Mouse (Mus musculus): Measurements from ENCODE around the gene Trpm8. TPM values are rescaled to one million over a fixed set of nuclear protein-coding genes. Genes with fewer than 3 reads are reported as not detected.

Trpm8 gene
- total RNA-seq, 2 experiments from 2014 or later = 0.61 to 0.68 TPM

DNA sequence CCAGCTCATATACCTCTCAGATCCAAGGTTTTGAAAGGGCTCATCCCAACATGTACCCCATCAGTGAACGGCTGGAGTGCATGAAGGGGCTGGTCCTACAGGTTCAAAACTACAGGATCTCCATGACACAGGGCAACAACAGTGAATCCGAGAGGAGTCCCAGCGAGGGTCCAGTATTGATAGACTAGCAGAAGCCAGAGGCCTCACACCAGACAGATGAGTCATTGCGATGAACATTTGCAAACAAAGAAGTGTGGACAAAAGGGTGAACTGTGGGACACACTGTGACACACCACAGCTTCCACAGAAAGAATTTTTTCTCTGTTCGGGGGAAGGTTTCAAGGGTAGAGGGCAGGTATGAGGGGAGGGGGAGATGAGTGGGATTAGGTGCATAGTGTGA is 115.9 kb downstream of the Trpm8 start:
- intact Hi-C loops (cut with DNase I) = no loop called here
- no peak for DNase-seq (ENCODE audit: low spot score in 2 of 2)

DNA sequence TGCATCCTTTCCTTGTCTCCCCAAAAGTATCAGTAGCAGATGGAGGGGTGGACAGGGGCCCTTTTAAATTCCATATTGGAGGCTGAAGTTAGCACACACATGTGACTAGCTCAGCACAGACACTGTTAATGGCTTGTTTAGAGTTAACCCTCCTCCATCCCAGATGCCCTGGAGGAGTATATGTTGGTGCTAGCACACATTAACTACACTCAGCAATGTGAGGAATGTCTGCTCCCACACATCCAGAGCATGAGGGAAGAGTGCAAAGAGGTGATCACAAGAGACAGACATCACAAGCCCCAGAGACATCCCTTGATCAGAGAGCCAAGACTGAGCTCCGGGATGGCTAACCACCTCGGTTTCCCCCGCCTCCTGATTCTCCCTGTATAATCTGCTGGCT is 125.9 kb downstream of the Trpm8 start:
- DNase-seq (ENCODE audit: low spot score in 2 of 2) = peak in 1 of 2 experiments; percentile 17
- intact Hi-C loops (cut with DNase I) = no loop called here

DNA sequence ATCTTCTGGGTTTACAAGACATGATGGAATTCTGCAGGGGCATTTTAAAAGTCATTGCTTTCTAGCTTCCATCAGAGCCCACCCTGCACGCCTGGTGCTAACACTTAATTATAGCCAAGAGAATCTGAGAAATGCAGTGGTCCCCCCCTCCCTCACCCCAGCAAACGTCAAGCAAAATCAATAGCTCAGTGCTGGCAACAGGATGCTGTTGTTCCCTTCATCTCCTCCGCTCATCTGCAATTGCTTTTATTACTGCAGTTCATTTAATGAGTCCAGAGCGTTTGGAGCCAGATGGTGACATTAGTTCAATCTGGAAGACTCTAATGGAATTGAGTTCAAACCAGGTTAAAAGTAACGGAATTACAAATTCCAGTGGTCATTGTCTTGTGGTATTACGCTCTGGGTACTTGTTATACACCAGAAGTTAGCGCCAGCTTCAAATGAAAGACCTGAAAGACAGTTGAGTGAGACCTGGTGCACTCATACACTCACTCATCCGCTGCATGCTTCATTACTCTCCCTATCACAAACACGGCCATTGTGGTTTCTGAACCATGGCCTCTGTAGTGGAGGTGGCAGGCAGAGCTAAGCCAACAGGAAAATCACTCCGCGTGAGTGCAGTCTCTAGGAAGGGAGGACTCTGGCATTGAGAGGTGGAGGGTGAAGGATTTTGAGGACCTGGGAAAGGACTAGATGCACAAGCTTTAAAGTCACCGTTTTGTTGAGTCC is 128.8 kb downstream of the Trpm8 start:
- DNase-seq (ENCODE audit: low spot score in 2 of 2) = no peak
- intact Hi-C loops (cut with DNase I) = no loop called here

DNA sequence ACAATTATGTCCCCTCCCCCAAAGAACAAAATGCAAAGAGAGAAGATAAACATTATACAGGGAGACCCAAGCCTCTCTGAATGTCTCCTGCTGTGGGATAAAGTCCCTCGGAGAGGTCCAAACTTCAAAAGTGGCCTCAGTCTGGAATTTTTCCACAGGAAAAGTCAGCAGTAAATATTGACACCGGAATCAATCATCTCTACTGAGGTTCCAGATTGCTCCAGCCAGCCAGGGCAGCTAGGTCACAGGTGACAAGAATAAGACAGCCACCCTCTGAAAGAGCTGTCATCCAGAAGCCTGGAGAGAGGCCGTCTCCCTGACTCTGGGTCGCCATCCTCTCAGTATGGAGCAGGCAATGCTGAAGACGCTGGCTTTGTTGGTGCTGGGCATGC is 129.3 kb downstream of the Trpm8 start, which contains the start of gene Spp2:
TSS of gene Spp2 (plus strand) at position 155 of the 392 bp plus-strand sequence.
- intact Hi-C loops (cut with DNase I) = no loop called here
- DNase-seq (ENCODE audit: low spot score in 2 of 2) = no peak

DNA sequence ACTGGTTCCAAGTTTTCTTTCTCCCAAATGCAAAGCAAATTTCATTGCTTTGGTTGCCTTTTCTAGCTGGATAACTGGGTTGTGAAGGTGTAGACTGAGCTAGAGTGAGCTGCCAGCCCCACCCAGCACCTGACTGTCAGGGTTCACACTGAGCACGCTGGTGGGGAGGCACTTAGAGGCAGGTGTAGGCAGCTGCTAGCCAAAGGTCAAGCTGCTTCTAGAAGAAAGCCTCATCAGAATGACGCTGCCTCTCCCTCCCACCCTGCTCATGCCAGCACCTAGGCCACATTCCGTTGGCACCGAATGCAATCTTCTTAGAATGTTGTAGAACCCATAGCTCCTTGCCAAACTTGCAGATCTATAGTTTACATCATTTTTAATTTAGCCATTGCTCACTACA is 130.9 kb downstream of the Trpm8 start:
- DNase-seq (ENCODE audit: low spot score in 2 of 2) = no peak
- intact Hi-C loops (cut with DNase I) = no loop called here

DNA sequence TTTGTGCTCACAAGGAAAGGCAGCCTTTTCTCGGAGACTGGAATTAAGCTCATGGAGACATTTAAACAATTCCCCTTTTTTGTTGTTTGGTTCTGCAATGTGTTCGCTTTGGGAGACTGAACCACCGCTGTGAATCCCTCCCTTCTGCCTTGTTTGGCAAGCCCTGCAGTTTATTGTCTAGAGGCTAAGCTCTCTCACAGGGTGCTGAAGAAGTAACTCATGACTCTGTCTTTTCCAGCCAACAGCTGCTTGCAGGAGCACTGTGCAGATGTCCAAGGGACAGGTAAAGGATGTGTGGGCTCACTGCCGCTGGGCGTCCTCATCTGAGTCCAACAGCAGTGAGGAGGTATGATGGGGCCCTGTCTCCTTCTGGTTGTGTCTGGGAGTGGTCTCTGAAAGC is 134.6 kb downstream of the Trpm8 start:
- intact Hi-C loops (cut with DNase I) = no loop called here
- DNase-seq (ENCODE audit: low spot score in 2 of 2) = no peak

DNA sequence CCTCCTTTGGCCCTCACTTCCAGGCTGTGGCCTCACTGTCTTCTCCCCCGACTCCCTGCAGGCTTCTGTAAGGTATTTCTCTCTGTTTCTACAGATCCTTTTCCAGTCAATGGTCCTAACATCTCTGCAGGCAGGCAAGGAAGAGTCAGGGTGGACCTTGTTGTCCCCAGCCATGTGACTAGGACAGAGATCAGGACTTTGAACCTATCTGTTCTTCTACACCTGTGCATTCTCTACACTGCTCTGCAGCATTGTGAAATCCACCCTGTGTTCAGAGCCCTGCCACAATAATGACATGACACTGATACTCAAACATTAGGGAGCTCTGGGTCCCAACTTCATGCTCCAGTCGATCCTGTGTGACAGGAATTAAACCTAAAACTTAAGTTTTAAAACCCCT is 141.5 kb downstream of the Trpm8 start:
- no peak for DNase-seq (ENCODE audit: low spot score in 2 of 2)
- intact Hi-C loops (cut with DNase I) = no loop called here

DNA sequence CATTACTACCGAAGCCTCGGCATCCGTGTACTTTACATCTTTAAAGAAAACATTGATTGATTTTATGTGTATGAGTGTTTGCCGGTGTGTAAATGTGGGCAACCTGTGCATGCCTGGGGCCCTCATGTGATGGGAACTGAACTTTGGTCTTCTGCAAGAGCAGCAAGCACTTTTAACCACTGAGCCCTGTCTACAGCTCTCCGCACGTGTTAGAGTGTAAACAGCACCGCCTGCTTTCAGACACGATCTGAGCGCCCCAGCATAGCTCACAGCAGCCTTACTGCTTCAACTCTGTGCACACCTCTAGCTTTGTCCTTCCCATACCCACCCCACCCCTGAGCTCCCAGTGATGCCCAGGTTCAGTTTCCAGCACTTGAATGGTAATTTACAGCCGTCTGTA is 144.6 kb downstream of the Trpm8 start:
- no peak for DNase-seq (ENCODE audit: low spot score in 2 of 2)
- intact Hi-C loops (cut with DNase I) = loop anchor here (5.0 to 10.0 kb wide), 2 partner anchors 60 to 773 kb away; no protein-coding TSS in a partner anchor

DNA sequence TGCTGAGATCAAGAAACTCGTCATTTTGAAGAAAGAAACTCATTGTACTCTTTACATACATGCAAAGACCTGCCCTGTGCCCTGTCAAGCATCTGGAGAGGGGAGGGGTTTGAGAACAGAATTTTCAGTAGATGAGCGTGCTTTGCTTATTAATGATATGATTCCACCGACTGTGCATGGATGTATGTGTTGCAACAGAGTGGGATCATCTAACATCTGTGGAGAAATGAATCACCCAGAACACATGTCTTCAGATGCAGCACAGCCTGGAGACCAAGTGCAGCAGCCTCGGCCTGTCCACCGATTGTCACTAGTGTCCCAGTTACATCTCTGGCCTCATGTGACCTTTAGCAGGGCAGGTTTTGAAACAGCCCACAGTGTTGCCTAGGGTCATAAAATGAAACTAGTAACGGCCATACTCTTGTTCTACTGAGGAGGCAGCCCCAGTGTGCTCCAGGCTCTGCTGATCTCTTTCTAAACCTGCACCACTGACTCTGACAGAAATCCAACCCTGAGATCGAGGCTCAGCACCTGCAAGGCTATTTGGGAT is 145.5 kb downstream of the Trpm8 start:
- DNase-seq (ENCODE audit: low spot score in 2 of 2) = no peak
- intact Hi-C loops (cut with DNase I) = loop anchor here (5.0 to 10.0 kb wide), 2 partner anchors 61 to 772 kb away; no protein-coding TSS in a partner anchor

DNA sequence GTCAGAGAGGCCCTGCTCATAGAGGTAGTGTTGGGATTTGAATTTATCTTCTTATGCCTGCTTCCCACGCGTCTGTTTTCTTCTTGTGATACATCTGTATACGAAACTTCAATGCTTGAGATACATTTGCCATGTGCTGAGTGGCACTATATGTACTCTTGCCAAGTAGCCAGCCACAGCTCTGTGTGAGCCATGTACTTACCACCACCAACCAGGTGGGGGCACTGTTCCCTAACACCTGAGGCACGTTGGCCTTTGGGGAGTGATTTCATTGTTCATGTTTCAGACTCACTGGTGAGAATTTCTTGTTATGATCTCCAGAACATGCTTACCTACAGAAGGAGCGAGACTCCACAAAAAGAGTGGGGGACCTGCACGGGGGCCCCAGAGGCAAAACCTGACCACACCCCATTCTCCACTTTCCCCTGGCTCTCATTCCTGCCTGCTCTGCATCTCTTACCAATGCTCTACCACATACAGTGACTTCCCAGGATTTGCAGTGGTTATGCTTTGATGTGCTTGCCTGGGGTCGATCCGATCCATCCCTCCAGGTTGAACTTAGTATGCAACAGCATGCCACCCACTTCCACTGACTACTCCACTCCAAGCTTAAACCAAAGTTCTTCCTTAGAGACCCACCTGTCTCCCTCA is 147.3 kb downstream of the Trpm8 start:
- intact Hi-C loops (cut with DNase I) = loop anchor here (2.0 to 10.0 kb wide), 4 partner anchors 62 to 770 kb away; no protein-coding TSS in a partner anchor
- peak; percentile 78 to 85 for DNase-seq (ENCODE audit: low spot score in 2 of 2)

DNA sequence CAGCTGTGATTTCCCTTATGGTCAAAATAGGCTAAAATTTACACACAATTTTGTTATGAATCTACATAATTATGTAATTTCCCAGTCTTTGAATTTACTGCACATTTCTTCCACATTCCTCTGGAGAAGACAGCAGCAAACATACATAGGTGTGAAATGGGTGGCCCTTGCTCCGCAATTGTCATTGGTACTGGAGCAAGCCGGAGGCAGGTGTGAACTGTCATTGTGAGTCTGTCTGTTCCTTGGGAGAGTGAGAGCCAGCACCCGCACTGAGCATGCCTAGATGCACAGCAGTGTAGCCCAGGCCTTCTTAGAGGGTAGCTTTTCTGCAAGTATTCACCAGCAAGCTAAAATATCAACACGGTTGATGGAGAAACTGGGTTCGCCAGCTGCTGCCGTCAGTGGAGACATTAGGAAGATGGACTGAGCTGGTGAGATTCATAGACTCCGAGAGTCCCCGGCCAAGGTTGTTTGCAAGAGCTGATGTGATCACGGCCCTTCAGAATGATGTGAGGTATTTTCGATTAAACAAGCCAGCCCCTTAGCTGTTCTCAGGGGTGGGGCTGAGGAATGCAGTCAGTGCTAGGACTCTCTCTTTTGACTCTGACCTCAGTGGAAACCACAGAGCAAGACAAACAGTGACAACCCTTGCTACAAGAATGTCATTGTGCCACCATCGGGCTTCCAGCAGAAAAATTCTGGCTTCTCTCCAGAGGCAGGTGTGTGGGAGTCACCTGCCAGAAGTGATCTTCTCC is 150.7 kb downstream of the Trpm8 start:
- intact Hi-C loops (cut with DNase I) = loop anchor here (10.0 kb wide), 1 partner anchor 767 kb away; no protein-coding TSS in a partner anchor
- DNase-seq (ENCODE audit: low spot score in 2 of 2) = no peak

DNA sequence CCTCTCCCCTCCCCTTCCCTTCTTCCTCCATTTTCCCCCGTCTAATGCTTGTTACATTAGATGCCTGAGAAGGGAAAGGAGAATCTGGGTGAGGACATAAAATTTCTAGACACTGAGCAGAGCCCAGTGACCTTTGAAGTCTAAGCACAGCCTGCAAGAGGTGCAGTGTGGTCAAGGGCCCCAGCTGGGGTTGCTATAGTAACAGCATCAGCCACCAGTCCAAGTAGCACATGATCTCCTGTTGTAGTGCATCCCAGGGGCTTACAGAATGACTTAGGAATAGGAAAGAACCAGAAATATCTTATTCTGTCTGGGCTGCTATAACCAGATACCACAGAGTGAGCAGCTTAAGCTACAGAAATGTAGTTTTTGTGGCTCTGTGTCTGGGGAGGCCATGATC is 152.0 kb downstream of the Trpm8 start:
- no peak for DNase-seq (ENCODE audit: low spot score in 2 of 2)
- intact Hi-C loops (cut with DNase I) = loop anchor here (10.0 kb wide), 1 partner anchor 765 kb away; no protein-coding TSS in a partner anchor

DNA sequence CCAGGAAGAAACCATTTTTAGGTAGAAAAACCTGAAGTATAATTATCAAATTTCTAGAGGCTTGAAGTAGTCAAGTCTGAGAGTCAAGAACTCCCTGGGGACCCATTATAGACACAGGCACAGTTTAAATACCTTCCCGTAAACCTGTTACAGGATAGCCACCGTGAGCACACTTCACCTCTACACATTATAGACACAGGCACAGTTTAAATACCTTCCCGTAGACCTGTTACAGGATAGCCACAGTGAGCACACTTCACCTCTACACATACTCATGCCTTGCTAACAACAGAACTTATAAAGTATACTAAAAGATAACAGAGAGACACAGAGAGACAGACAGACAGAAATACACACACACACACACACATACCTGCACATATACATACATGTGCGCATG is 153.8 kb downstream of the Trpm8 start:
- DNase-seq (ENCODE audit: low spot score in 2 of 2) = no peak
- intact Hi-C loops (cut with DNase I) = no loop called here

DNA sequence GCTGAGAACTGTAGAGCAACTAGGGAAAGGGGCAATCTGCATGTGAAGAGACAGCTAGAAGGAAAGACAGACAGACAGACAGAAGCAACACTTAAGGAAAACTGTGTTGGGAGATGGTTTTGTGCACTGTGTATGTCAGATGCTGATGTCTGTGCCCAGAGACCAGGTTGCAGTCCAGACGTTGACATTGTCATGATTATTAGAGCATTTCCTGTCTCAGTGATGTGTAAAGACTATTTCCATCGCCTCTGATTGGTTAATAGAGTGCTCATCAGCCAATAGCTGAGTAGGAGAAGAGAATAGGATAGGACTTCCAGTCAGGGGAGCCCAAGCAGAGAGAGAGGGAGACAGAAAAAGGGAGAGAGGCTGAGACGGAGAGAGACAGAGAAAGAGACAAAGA is 155.1 kb downstream of the Trpm8 start:
- DNase-seq (ENCODE audit: low spot score in 2 of 2) = no peak
- intact Hi-C loops (cut with DNase I) = no loop called here

DNA sequence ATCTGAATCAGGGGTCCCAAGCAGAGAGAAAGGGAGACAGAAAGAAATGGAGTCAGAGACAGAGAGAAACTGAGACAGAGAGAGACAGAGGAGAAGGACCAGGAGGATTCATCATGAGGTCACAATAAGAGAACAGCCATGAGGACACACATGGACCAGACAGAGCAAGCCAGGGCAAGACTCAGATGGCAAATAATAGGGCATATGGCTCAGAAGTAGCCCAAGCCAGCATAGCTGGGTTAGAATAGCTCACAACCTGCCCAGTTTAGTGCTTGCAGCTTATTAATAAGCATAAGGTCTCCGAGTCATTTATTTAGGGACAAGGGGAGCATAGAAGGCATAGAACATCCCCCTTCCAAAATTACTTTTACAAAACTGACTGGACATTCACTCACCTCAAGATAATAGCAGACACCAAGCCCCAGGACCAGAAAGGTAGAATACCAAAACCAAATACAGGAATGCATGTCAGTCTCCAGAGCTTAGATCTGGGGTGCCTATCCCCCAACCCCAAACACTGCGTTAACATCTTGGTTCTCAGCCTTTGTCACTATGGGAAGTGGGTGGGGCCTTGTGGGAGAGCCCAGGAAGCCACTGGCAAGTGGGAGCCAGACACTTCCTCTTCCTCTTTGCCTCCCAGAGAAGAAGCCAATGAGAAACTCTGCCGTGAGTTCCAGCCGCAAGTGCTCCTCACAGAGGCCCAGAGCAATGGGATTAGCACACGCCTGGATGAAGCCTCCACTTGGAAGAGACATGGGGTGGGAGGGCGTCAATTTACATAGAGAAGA is 155.8 kb downstream of the Trpm8 start:
- intact Hi-C loops (cut with DNase I) = no loop called here
- DNase-seq (ENCODE audit: low spot score in 2 of 2) = no peak

DNA sequence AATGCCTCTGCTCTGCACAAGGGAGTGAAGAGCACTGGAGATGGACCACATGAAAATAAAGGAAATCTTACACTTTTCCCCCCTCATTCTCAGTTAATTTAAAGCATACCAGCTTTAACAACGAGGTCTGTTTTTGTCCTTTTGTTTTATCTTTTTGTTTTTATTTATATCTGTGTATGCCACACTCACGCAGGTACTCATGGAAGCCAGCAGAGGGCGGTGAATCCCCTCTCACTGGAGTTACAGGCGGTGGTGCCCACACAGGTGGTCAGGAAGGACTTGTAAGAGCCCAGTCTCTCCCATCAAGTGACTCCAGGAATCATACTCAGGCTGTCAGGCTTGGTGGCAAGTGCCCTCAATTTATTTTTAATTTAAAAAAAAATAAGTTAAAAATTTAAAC is 156.6 kb downstream of the Trpm8 start:
- DNase-seq (ENCODE audit: low spot score in 2 of 2) = no peak
- intact Hi-C loops (cut with DNase I) = no loop called here

DNA sequence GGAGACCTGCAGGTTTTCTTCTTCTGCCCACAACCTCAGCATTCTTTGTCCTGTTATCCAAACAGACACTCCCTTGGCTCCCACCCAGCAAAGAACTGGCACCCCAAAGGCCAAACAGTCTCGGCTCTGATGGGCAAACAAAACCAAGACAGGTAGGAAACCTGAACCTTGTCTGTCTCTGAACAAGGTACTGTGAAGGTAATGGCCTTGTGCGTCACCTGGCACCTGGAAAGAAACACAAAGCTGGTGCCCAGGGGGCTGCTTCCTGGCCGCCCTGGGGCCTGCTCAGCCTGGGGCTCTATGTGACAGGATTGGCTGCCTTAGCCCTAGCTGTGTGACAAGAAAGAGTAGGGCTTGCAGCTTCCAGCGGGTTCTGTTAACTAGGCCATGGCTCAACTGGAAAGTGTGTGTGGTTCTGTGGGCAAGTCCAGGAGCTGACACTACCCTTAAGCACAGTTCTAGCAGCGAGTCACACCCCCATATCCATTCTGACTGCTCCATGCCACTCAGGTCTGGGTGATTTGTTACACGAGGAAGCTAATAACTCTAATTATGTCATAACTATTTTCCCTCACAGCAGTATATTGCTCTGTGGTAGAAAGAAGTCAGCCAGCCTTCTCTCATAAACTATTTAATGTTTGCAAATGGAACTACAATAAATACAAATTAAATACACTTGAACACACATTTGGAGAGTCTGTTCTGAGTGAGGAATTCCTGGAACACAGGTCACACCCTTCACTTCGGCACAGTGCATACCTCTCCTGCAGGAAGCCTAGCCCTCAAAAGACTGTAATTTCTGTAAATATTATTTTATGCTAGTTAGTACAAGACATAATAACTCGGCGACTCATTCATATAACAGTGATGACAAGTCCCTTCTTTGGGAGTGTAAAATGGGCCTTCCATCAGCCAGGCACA is 160.0 kb downstream of the Trpm8 start:
- intact Hi-C loops (cut with DNase I) = no loop called here
- DNase-seq (ENCODE audit: low spot score in 2 of 2) = no peak

Data from left cerebral cortex, postnatal 14 days (tissue).